Mouse (Mus musculus) left cerebral cortex, postnatal 4 days (tissue): ENCODE results near the gene Pus1. TPM values are rescaled to one million over a fixed set of nuclear protein-coding genes. Genes with fewer than 3 reads are reported as not detected.

Source experiments
- DNase-seq: peaks from one replicate; pipeline ENCODE4 v3.0.0-alpha.2; 2022
- intact Hi-C: fragments of 180-260 bp; cut with DNase I; formaldehyde crosslinking; loops from one replicate; pipeline ENCODE4 v1.15.1; 2025
- total RNA-seq, 2 experiments: library from RNA; stranded (reverse); gene quantifications; 2 replicates each; pipeline ENCODE4 v1.2.3; 2021

The Pus1 gene
- total RNA-seq, result 10 to 100 TPM; 18.7 to 20.3 TPM

DNA sequence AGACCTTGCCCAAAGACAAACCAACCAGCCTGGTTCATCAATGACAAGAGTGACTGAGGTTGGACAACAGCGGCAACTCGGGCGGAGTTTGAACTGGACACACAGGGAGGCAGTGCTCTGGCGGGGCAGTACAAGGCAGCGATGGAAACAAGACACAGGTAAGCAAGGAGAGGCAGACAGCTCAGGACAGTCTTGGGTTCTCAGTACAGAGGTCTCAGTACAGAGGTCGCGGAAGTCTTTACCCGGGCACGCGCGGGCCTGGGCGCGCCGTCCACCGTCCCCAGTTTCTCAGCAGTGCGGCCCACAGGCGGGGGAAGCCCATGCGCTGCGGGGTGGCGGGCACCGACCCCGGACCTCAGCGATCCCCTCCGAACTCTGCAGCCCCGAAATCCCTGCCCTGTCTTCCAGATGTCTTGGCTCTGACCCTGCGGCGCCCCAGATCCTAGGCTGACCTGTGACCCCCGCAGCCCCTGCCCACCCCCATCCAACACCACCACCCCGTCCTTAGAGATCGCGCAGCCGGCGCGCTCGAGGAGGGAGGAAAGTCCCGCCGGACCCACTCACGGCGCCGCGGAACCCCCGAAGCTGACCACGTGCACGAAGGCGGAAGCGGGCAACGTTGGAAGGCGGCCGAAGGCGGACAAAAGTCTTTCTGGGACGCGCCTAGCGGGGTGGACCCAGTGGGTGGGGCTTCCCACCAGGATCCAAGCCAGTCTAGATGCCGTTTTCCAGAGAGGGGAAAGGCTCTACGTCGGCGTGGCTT, at the start of gene Pus1:
Gene Pus1 (minus strand): TSS at position 662 of the 763 bp plus-strand sequence.
- intact Hi-C loops, result no loop called here
- DNase-seq, result peak; percentile 93

- no peak for DNase-seq
- intact Hi-C loops, result no loop called here
These were observed 47.1 kb upstream of the Pus1 start for GRCm38 (mm10) chr5:110827576-110827975.

GRCm38 (mm10) chr5:110826781-110827495, 46.5 kb upstream of the Pus1 start:
- intact Hi-C loops, result no loop called here
- no peak for DNase-seq

DNA sequence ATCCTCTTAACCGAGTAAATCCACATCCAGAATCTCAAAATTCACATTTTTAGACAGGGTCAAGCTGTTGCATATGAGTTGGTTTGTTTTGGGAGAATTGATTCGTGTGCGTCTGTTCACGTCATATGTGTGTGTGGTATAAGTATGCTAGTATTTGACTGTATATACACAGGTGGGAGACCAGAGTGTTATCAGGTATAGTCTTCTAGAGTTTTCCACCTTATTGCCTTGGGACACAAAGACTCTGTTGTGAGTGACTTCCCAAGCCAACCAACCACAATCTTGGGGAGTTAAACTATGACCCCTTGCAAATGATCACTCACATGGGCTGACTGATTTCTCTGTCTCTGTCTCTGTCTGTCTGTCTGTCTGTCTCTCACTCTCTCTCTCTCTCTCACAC, 44.0 kb upstream of the Pus1 start:
- intact Hi-C loops, result no loop called here
- no peak for DNase-seq

- intact Hi-C loops, result no loop called here
- DNase-seq, result peak; percentile 100
These were observed 29.3 kb upstream of the Pus1 start, which contains the start of gene Ulk1 for GRCm38 (mm10) chr5:110809667-110810325. Ulk1 (minus strand) TSS chr5:110810097.

DNA sequence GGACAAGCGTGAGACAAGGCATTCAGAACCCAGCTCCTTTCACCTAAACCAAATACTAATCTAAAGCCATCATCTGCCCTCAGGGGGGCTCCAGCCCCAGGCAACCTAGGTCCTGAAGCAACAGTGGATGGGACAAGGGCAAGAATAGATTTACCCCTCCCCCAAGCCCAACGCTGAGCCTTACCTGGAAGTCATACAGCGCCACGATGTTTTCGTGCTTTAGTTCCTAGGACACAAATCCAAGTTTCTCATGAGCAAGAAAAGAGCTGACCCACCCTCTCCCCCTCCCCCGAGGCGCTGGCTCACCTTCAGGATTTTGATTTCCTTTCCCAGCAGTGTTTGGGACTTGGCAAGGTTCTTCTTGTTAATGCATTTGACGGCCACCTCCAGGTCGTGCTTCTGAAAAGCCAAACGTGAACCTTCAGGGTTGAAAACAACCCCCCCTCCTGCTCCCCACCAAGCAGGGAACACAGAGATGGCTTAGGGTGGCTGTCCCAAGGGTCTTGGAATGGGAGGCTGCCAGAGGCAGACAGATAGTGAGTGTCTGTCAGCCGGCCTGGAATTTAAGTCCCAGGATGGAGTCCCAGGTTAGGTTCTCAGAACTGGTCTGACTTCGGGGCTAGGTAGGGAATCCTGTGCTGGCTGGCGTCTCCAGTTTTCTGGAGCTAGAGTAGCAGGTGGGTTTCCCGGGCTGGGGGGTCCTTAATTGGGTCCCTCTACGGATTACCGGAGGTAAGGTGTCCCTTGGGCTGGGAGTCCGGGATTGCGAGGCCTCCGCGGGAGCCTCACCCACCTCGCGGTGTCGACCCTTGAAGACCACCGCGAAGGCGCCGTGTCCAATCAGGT, 28.6 kb upstream of the Pus1 start:
- intact Hi-C loops, result no loop called here
- DNase-seq, result peak; percentile 30

DNA sequence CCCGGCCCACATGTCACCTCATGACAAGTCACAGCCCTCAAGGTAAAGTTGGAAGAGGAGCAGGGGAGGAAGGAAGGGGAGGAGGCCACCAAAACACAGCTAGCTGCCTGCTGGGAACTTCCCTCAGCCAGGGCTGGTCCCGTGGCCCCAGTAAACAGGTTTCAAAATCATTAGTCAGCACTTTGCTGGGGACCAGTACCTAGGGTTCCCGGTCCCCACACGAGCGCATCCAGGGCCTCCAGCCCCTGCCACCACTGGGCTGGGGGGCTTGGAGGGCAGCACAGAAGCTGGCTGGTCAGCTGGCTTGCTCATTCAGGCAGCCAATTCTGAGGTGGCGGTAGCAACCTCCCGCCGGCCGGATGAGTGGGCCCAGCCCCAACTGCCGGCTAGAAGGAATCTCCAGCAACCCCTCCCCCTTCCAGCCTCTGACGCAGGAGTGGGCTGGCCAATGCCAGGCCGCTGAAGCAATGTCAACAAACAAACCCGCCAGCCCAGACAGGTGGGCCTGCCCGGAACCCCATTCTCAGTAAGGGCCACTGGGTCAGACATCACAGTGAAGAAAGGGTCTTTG, 27.7 kb upstream of the Pus1 start:
- intact Hi-C loops, result no loop called here
- DNase-seq, result peak; percentile 81

GRCm38 (mm10) chr5:110807453-110807852, 27.0 kb upstream of the Pus1 start:
- intact Hi-C loops, result no loop called here

DNA sequence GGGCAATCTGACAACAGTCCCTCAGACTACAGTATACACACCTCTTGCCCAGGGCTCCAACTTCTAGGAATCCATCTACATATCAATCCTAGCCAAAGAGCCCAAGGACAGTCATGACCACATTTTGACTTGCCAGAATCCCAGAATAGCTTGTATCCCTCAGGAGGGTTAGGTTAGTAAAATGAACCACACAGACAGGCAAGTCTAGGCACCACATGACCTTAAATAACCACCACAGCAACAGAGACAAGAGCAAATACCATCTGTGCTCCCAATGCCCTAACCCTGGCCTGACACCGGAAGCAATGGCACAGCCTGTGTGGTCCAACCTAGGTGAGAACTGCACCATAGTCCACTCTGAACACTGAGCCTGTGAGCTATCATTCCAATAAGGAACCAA, 26.2 kb upstream of the Pus1 start:
- intact Hi-C loops, result no loop called here
- DNase-seq, result no peak

More at GRCm38 (mm10) chr5:110807453-110807852, 27.0 kb upstream of the Pus1 start:
- no peak for DNase-seq

DNA sequence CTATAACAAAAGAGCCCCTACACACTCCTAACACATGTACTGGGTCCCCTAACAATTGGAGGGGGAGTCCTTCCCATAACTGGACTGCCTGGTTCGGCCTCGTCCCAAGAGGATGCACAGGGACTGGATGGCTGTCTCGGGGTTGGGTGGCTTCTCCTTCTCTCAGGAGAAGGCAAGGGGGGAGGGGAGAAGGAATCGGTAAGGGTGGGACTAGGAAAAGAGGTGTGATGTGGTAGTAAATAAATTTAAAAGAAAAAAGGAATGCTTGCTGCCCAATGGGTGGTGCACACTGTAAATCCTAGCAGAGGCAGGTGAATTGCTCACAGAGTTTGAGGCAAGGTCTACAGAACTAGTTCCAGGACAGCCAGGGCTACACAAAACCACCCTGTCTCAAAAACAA, 25.7 kb upstream of the Pus1 start:
- intact Hi-C loops, result no loop called here

DNA sequence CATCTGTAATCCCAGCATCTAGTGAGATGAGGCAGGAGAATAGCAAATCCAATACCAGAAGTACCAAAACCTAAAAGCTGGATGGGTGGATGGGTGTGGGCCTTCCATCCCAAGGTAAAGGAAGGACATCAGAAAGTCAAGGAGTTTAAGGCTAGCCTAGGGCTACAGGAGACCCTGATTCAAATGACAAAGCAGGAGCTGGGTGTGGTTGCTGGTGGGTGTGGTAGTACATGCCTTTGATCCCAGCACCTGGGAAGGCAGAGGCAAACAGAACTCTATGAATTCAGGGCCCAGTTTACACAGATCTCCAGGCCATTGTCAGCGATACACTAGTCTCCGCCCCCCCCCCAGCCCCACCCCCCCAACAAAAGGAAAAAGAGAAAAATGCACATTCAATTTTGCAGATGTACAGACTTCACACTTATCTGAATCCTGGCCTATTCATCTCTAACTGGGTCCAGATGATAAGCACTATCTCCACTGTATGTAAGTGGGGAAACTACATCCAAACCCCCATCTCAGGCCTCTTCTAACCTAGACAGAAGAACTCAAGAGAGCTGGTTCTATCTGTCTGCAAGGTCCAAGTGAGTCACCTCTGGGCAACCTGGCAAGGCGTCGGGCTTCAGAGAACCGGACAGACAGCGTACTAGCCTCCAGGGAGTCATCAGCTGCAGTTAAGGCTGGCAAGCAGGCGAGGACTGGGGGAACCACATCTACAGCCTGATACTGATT, 23.7 kb upstream of the Pus1 start:
- DNase-seq, result no peak

More for the DNA sequence above, 25.7 kb upstream of the Pus1 start:
- DNase-seq, result no peak

DNA sequence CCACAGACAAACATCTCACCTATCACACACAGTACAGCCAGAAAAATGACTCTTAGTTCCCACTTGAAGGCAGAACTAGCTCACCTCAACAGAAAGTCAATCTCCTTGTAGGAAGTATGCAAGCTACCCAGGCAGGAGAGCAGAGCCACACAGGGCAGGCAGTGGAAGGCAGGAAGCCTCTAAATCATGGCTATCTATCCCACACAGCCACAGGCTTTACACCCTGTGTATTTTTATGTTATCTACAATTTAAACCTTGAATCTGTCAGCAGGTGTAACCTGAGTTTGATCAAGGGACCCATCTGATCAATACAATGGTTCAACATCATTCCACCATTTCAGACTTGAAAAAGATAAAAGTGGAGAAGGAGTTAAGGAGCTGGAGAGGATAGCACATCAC, 22.4 kb upstream of the Pus1 start:
- DNase-seq, result no peak
- intact Hi-C loops, result no loop called here

More for the DNA sequence above, 23.7 kb upstream of the Pus1 start:
- intact Hi-C loops, result no loop called here

- intact Hi-C loops, result no loop called here
- DNase-seq, result peak; percentile 57
These were observed 21.7 kb upstream of the Pus1 start for GRCm38 (mm10) chr5:110802186-110802585.

DNA sequence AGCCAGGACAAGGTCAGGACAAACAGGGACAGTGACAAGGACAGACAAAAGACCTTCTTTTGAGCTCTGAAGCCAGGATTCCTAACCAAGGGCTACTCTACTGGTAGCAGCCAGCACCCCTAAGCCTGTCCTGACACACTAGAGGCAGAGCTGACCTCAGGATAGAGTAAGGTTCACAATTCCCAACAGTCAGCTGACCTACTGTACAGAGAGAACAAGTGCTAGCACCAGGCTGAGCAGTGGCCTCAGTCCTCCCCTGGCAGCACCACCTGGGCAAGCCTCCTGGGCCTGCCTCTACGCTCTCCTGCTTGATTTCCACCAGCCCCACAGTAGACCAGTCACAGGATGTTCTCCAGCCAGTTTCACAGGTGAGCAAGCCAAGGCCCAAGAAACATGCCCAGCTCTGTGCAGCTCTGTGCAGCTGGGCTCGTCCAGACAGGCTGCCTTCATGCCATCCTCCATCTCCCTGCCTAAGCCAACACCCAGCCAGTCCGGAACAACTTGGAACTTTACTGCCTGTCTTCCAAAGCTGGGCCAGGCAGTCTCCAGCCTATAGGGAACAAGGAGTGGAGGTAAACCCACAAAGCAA, 20.7 kb upstream of the Pus1 start:
- no peak for DNase-seq
- intact Hi-C loops, result no loop called here

DNA sequence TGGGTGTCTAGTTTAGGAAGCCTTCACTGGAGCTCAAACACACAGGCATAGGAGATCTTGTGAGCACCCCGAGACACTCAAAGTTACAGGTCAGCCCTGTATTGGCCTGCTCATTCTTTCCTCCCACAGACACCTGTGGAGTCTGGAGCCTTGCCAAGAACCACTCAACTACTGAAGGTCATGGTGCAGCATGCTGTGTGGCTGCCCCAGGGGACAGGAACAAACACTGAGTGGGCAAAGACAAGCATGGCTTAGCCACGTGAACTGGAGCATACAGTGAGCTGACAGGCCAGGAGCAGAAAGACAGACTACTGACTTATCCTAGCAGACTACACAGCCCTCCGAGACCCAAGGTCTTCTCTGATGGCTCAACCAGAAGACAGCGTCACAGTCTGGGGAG, 17.2 kb upstream of the Pus1 start:
- intact Hi-C loops, result no loop called here
- no peak for DNase-seq

DNA sequence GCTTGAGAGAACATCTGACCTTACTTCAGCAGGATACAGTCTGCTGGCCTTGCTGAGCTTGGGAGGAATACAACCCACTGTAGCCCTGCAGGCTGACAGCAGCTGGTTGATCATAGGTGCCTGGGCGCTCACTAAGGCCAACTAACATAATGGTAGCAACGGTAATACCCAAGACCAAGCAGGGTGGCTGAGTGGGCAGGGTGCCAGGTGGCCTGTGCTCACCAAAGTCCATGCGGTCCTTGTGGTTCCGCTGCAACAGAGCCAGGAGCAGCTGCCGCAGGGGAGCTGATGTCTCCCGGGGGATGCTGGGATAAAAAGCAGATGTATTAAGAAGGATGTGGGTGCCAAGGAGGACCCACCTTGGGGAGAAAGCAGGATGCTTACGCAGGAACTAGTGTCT, 13.9 kb upstream of the Pus1 start:
- DNase-seq, result no peak
- intact Hi-C loops, result no loop called here

GRCm38 (mm10) chr5:110788684-110789083, 8.2 kb upstream of the Pus1 start:
- DNase-seq, result peak; percentile 43
- intact Hi-C loops, result no loop called here

DNA sequence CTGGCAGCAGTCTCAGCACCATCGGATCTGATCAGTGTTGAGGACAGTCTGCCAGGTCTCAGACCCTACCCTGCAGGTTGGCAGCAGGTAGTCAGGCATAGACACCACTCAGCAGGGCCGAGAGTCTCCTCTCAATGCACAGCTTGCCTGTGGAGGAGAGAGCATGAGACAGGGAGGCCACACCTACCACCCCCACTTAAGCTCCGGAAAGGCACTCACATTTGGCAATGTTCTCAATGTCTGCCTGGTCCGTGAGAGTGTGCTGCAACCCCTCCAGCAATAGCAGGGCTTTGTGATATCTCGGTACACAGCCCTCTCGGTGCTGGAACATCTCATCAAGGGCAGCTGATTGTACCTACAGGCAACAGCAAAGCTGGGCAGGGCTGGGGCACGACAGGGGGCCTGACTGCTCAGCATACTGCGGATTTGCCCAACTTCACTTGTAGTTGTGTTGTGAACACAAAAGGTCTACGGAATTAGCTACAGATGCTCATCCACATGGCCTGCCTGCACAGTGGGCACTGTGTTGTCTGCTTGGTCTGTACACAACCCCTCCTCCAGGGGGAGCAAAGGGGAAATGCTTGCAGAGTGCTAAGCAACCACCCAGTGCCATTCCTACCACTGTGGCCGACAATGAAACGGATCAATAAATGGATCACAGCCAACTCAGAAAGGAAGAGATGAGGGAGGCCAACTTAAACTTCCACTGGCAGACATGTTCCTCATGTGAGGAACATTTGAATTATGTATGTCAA, 5.8 kb upstream of the Pus1 start:
- no peak for DNase-seq
- intact Hi-C loops, result no loop called here

GRCm38 (mm10) chr5:110783150-110783549, 2.7 kb upstream of the Pus1 start:
- intact Hi-C loops, result no loop called here
- no peak for DNase-seq
